Mouse (Mus musculus) megakaryocyte-erythroid progenitor cell, adult 5-6 weeks (primary cell): ENCODE measurements around the gene Slc47a2. TPM values are rescaled to one million over a fixed set of nuclear protein-coding genes. Genes with fewer than 3 reads are reported as not detected.
A peak's percentile ranks its signal among the peaks of the same experiment; 100 is the strongest.

ENCODE experiments used
- ATAC-seq: replicated peaks from 2 replicates; pipeline ENCODE4 v1.8.0; 2016; ENCODE audit warnings: mild to moderate bottlenecking, inconsistent platforms; ENCODE audit not compliant: severe bottlenecking, poor library complexity, low FRiP score, low TSS enrichment
- total RNA-seq, 2 experiments: library from RNA; stranded (forward) in 1 of 2; stranded (reverse) in 1 of 2; fragments of 200-1000, 215-1000 nt in 1 of 2; fragments of >200 nt in 1 of 2; fragmentation: Nextera tagmentation in 1 of 2; gene quantifications; 2 replicates each; pipeline ENCODE4 v1.2.3; 2014 to 2017

The Slc47a2 gene
- total RNA-seq, 2 experiments from 2014 or later = not detected

DNA sequence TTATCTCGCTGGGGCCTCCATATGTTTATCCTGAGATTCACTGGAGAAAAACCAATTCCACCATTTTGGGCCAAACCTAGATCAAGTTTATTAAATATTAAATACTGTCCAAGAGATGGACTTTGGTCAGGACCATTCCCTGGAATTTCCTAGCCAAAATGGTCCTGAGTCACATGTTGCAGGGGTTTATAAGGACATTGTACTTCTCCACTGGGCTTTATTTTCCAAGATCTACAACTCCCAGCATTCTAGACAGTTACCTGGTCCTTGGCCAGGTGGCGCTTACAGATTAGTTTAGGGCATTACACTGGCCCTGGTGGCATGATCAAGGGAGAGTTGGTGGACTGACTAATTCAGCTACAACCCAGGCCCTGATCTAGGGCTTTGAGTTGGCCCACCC lies 47.1 kb downstream of the Slc47a2 start:
- no peak for ATAC-seq

DNA sequence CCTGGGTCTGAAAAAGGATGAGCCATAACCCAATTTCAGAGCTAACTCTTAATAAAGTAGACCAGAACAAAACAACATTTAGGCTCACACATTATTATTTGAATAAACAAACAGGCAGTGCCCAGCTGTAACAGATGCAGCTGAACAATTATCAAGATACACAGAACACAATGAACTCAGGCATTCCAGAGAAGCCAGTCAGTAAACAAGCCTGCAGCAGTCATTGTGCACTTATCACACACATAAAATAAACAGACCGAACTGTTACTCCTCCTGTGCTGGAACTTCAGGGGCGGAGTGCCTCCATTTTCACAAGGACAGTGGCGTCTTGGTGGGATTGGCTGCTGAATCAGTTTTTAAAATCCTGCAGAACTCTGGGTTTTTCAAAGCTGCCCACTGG lies 48.2 kb downstream of the Slc47a2 start:
- no peak for ATAC-seq

DNA sequence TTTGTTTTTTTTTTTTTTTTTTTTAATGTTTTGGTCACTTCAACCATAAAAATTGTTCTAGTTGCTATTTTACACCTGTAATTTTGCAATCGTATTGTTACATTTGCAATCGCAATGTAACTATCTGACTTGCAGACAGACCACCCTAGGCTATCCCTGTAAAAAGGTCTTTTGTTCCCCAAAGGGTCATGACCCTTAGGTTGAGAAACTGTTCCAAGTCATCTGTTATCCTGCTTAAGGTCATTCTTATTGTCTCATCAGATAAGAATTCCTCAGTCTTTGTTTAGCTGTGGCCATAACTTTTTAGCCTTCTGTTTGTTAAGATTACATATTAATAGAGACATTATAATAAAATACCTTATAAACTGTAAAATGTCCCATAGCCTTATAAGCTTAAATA lies 49.4 kb downstream of the Slc47a2 start:
- ATAC-seq = no peak

DNA sequence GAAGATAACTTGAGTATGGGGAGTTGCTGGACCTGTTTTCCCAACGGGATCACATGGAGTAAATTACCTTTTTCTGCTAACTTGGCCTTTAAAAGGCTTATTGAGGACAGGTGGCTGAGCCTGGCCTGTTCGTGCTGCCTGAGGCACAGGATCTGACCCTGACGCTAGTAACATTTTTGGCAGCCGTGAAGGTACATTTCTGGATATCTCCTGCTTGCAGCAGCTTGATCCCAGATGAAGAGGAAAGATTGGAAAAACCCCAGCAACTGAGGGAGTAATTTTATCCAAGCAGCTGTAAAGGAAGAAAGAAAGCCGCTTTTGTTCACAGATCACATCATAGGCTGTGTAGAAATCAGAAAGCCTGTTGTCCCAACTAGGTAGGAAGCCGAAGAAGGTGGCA lies 58.3 kb downstream of the Slc47a2 start:
- no peak for ATAC-seq

DNA sequence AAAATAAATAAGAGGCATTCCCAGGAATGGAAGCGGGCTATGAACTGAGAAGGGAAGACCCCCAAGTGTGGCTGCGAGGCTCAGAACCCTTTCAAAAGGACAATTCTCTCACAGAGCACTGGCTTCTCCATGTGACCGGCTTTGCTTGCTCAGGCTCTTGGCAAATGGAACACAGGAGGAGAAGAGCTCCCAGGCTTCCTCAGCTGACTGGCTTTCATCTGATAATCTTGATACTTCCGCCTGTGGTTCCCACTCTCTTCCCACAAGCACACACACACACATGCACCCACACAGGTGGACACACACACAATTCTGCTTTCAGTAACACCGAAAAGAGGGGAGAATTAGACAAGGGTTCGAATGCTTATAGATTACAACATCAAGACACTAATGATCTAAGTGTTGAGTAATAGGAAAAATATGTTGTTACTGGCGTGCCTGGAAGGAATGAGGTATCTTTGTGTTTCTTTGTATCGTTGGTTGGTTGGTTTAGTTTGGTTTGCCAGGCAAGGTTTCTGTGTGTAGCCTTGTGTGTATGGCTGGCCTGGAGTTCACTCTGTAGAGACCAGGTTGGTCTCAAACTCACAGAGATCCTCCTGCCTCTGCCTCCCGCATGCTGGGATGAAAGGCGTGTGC lies 59.1 kb downstream of the Slc47a2 start:
- ATAC-seq = no peak

DNA sequence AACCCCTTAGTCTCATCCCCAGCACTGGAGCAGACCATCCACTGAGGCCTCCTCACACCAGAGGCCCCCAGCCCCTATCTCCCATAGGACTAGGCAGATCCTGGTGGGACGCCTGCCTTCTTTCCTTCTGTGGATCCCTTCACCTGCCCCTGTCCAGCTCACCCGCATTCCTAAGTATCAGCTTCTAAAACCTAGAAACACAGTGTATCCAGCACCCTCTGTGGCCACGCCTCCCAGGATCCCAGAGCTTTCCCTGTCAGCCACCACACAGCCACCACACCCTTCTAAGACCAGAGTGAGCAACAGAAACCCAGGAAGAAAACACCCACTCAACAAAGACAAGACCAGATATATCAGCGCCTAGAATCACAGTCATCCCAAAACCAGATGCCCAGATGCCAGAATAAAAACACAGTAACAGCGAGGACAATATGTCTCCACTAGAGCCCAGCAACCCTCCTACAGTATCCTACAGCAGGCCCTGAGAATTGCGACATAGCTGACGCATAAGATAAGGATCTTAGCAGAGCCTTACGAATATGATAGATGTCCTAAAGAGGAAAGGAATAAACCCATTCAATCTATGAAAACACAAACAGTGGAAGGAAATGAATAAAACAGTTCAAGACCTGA lies 64.1 kb downstream of the Slc47a2 start:
- ATAC-seq = no peak

DNA sequence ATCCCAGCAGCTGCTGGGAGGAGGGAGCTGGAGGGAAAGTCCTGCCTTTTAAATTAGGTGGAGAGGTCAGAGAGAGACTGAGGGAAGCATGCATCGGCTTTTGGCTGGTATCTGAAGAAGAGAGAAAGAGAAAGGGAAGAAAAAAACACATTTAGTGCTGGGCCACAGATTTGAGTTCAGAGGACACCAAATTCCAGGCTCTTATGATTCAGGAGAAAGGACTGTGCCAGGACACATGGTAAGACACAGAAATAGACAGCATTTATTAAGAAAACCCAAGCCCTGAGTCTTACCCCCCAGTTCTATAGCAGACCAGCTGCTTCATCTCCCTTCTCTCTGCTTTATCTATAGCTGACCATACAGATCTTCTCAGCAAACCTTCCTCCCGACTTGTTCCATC lies 64.7 kb downstream of the Slc47a2 start:
- no peak for ATAC-seq

DNA sequence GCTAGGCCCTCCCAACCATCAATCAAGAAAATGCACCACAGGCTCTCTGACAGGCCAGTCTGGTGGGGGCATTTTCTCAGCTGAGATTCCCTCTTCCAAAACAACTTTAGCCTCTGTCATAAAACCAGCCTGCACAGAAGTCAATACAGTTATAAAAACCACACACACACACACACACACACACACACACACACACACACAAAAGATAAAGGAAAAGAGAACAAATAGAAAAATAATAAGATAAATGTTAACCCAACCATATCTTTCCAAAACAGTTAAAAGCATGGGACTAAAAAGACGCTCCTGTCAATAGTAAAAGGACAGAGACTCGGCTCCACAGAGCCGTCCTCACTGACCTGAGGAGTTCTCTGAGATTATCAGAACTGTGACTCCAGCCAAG lies 66.2 kb downstream of the Slc47a2 start:
- ATAC-seq = no peak

DNA sequence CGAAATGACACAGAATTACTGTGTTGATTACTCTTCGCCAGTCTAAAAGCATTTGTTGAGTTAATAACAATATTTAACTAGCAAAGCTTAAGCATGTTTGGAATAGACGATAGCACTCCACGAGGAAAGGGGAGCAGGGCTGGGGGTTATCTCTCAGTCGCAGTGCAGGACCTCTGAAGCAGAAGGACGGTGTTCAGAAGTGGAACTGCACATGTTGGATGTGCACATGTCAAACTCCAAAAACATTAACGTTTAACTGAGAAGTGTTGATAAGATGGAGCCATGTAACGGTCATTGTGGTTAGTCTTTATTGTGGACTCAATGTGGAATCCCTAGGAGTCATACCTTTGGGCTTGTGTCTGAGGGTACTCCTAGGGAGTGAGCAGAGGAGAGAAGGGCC lies 67.6 kb downstream of the Slc47a2 start:
- peak; percentile 92 for ATAC-seq

DNA sequence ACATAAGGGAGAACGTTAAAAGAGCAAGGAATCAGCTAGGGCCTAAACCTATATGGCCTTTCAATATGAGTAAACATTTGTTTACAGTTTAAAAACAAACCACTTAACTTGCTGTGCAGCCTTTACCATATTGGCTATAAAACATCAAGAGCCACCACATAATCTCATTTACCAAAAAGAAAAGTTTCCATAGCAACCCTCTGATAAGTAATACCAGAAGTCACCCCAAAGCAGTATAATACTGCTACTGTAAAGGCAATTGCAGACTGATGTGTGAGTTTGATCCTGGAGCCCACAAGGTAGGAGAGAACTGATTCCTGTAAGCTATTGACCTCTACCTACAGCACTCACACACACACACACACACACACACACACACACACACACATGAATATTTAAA lies 68.2 kb downstream of the Slc47a2 start:
- ATAC-seq = 0 out of 2 replicates have a peak, but pooled peaks have one; percentile 37

DNA sequence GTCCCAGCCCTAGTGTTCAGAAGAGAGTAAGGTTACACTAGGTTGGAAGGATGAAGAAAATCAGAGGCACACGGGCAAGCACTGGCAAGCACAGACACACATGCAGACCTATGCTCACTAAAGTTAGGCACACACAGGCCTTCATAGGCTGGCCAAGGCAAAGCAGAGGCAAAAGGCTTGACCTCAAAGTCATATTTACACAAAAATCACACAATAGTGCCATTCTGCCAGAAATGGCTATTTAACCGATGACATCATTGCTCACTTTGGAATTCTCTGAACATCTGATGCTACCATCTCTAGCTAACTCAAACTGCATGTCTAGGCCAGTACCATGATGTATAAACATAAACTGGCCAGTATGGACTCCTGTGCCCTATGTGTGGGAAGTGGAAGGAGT lies 68.7 kb downstream of the Slc47a2 start:
- ATAC-seq = no peak

DNA sequence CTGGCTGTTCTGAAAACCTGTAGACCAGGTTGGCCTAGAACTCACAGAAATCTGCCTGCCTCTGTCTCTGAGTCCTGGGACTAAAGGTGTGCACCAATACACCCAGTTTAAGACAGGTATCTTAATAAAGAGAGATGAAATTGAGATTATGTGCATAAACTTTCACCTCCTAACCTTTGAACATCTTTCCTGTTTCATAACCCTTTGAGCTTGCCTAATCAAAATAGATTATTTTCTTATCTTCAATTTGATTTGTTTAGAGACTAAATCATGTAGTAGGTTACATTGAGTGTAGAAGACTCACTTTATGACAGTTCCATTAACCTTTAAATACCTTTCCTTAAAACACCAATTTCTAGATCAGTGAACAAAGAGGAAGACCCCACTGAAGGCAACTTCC lies 71.0 kb downstream of the Slc47a2 start:
- ATAC-seq = no peak

DNA sequence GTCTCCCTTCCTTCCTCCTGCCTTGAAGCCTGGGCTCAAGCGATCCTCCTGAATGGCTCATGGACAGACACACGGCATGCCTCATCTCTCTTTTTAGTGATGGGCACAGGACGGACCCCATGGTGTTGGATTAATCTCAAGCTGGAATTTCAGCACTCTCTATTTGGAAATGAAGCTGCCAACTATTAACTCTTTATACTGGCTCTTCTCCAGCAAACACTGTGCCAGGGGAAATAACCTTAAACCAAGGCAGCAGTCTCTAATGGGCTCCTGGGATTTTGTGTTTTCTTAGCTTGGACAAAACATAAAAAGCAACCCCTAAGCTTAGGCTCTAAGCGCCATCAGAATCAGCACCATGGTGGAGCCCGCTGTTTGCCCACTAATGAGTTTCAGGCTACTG lies 72.3 kb downstream of the Slc47a2 start:
- ATAC-seq = no peak

DNA sequence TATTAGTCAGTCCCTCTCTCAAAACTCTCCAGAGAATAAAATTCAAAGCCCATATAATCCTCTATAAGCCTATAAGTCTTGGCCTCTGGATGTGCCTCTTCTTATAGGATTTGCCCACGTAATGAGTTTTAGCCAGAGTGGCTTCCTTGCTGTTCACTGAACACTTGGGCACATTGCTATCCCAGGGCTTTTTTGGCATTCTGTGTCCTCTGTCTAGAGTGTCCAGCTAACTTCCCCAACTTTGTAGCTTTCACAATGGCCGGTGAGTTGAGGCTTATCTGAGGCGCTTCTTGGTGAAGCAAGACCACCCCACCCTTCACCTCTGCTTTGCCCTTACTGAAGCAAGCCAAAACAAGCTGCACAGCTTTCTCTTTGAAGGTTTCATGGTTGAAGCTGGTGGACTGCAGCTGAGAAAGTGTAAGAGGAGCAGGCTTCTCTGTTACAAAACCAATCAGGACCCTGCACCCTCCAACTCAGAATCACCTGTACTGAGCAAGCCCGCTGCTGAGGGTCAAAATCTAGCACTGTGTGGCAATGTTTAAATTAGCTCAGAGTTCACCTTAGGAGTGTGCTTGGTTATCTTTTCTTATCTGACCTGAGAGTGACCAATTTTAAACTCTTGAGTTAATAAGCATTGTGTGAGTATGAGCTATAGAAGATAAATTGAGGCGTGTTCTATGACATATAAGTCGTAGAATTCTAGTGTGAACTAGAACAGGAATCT lies 73.9 kb downstream of the Slc47a2 start:
- ATAC-seq = no peak

DNA sequence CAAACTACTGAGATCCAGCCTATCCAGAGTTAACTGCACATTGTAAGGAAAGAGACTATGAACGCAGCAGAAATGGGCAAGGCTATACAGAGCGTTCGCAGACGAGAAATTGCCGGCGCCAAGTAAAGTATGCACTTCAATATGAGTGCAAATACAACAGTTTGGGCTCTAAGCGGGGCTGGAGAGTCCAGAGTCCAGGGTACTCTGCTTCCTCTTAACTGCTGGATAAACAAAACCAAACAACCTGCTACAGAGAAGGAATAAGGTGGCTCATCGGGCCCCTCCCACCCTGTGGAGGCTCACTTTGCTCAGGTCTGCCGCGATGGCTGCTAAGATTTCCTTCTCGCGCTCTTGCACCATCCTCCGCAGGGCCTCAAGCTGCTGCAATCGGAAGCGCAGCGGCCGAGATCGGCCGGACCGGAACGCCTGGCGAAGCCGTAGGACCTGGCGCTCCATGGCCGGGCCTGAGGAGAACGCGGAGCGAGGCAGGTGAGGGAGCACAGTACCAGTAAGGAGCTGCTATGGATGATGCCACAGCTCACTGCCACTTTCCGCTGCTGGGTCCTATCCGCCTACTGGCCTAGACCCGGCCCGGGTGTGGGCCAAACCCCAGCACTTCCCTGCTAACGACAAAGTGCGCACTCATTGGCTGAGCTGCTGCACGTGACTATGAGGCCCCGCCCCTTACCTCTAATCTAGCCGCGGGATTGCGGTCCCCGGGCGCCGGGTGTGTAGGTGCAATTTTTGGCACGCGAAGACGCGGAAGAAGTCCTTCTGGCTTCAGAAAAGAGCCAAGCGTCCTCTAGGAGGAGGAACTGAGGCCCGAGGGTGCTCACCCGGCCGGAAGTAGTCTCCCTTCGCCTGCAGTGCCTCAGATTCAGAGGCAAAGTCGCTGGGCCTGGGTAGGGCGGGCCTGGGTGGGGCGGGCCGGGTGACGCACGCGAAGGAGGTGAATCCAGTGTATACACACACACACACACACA lies 75.8 kb downstream of the Slc47a2 start, which contains the start of gene Aldh3a2:
Gene Aldh3a2, minus strand, starts transcription at position 914 of the 983 bp plus-strand sequence.
- peak; percentile 99 for ATAC-seq

DNA sequence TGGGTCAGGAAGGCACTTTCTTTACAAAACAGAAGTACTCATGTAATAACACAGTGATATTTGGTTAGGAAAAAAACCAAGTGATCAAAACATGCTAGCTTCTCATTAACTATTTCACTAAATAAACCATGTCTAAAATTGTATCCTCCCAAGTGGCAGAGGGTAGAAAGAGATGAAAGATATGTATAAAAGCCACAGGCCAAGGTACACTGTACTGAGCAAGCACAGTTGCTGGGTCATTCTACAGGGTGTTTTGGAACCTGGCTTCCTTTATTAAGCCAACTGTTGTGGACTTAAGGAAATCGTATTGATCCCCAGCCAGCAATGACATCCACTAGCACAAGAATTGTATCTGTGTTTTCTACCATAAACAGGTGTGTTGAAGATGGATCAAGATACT lies 78.8 kb downstream of the Slc47a2 start:
- ATAC-seq = no peak

DNA sequence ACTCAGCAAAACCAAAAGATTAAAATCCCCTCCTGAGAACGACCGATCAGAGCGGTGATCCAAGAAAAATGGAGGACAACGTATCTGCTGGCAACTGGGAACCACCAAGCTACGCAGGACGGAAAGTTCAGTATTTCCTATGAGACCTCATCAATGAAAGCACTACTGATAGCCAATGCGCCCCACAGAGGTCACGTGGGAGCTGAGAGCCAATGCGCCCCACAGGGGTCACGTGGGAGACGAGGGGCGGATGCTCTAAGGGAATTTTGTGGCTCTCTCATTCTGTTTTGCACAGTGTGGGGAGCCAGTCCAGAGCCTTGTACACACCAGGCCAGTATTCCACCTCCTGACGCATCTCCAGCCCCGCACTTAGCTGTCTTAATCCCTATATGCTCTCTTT lies 80.1 kb downstream of the Slc47a2 start:
- no peak for ATAC-seq

DNA sequence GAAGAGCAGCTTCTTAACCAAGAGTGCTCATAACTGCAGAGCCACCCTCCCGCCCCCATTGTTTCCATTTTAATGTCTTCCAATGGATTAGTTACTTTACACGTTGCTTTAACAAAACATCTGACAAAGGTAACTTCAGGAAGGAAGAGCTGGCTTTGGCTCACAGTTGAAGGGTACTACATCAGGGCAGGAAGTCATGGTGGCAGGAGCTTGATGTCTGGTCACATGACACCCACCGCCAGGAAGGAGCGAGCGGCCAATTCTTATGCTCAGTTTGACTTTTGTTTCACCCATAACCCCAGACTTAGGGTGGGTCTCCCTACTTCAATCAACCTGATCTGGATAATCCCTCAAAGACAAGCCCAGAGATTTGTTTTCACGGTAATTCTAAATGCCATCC lies 83.6 kb downstream of the Slc47a2 start:
- ATAC-seq = no peak

DNA sequence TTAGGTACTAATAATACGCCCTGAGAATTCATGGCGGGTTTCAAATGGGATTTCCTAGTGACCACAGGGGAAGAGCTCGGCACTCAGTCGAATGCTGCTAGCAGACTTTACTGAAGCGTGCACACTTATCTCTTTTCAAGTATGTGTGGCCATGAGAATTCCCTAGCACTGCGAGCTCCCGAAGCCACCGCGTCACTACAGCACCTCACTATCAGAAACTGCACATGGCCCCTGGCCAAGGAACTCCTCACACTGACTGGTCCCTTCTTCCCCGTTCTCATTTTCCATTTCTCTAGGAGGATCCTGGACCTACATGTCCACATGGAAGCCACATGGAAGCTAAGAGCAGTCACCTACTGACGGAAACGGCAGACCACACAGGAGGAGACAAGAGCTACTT lies 89.9 kb downstream of the Slc47a2 start:
- no peak for ATAC-seq

DNA sequence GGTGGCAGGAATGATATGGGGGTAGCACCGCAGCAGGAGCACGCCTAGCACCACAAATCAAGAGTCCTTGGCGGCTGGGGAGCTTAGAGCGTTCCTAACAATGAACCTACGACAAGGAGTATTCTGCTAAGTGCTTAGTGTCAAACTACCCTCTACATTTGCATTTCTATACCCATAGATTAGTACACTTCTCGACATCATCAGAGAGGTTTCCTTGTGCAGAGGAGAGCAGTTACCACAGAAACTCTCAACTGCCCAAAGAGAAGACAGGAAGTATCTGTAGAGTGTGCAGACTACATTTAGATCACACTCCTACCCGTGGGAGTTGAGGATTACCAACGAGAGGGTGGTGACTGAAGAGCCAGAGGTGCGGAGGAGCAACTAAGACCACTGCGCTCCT lies 90.9 kb downstream of the Slc47a2 start:
- ATAC-seq = no peak
